Mouse (Mus musculus): Measurements from ENCODE around the gene Pptc7. TPM values are rescaled to one million over a fixed set of nuclear protein-coding genes. Genes with fewer than 3 reads are reported as not detected.
A peak's percentile ranks its signal among the peaks of the same experiment; 100 is the strongest.

Pptc7 gene
- total RNA-seq, 2 experiments from 2014 or later = 36.7 to 43.8 TPM

DNA sequence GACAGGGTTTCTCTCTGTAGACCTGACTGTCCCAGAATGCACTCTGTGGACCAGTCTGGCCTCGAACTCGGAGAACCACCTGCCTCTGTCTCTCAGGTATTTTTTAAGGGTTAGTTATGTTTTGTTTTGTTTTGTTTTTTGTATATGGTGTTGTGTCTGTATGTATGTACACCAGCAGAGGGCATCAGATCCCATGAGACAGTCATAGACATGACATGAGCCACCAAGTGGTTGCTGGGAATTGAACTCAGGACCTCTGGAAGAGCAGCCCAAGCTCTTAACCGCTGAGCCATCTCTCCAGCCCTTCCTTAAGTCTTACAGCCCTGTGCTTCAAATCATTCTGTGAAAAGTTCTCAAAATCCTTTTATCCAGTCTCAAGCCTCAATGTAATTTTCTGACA lies 19.0 kb upstream of the Pptc7 start:
- no peak for DNase-seq (ENCODE audit: low spot score in 2 of 2)
- intact Hi-C loops (cut with DNase I) = no loop called here

DNA sequence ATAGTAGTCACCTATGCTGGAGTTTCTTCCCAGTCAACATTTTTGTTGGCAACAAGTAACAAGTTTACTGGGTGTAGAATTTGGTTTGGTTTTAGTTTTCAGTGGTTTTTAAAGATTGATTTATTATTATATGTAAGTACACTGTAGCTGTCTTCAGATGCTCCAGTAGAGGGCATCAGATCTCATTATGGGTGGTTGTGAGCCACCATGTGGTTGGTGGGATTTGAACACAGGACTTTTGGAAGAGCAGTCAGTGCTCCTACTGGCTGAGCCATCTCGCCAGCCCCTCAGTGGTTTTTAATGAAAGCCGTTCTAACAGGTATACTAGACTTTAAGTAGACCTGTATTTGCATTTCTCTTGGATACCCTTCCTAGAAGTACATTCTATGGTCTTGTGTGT lies 18.2 kb upstream of the Pptc7 start:
- no peak for DNase-seq (ENCODE audit: low spot score in 2 of 2)
- intact Hi-C loops (cut with DNase I) = no loop called here

DNA sequence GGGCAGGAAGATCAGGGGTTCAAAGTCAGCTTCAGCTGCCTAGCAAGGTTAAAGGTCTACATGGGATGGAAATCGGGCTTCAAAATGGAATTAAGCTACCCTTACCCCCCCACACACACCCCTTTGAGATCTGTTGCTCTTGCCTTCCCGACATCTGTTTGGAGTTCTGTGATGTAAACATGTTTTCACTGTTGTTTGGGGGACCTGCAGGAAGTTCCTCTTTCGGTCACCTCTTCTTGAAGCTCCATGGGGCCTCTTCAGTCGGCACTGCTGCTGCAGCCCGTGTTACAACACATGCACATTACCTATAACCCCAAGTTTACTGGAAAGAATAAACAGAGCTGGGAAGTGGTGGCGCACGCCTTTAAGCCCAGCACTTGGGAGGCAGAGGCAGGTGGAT lies 17.0 kb upstream of the Pptc7 start:
- no peak for DNase-seq (ENCODE audit: low spot score in 2 of 2)
- intact Hi-C loops (cut with DNase I) = no loop called here

DNA sequence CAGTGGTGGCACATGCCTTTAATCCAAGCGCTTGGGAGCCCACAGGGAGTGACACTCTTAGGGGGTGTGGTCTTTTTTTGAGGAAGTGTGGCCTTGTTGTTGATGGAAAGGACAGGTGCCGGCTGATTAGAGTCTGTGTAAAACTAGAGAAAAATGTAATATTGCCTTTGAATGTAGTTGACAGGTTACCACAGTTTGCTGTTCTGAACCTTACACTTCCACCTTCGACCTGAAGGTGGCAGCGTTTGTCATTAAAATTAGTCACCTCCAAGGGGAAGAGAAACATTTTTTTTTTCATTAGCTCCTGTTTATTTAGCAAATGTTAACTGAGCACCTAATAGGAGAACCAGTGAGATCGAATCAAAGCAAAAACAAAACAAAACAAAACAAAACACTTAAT lies 16.3 kb upstream of the Pptc7 start:
- DNase-seq (ENCODE audit: low spot score in 2 of 2) = peak; percentile 72 to 75
- intact Hi-C loops (cut with DNase I) = loop anchor here (1.0 kb wide), 1 partner anchor 76 kb away; no protein-coding TSS in a partner anchor

DNA sequence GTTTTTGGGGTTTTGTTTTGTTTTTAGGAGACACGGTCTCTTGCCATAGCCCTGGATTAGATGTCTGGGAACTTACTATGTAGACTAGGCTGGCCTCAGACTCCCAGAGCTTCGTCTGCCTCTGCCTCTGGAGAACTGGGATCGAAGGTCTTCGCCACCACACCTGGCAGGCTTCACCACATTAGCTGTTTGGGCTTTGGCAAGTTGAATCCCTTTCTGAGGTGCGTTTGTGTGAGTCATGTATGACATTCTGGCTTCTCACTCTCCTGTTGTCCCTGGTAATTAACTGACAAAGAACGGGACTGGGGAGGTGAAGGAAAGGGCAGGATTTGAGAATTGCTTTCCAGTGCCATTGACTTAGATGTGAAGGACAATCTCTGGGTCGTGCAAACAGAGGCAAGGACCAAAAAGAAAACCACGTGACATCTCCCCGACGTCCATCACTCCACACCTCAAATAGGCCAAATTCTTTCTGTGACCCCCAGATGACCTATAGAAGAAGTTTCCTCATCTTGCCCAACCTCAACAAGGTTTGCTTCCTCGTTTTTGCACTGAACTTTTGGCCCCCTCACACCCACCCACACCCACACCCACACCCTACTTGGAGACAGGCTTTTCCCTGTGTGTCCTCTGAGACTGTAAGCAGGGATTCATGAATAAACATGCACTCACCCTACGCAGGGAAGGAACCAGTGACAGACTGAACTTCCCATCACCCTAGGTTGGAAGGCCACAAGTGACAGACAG lies 15.1 kb upstream of the Pptc7 start:
- no peak for DNase-seq (ENCODE audit: low spot score in 2 of 2)

DNA sequence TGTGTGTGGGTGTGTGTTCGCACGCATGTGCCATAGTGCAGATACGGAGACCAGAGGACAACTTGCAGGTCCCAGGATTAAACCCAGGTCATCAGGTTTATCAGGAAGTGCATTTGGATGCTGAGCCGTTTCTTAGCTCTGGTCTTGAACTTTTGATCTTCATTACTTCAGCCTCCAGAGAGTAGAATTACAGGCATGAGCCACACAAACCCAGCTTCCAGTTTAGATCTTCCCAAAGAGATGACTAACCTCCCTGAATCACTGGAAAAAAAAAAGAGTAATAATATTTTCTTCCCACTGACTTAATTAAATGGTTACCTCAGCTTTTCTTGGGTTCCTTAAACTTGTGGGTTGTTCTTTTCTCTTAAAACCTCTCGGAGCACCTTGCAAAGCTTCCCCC lies 11.3 kb upstream of the Pptc7 start:
- no peak for DNase-seq (ENCODE audit: low spot score in 2 of 2)
- intact Hi-C loops (cut with DNase I) = no loop called here

More for the DNA sequence above, 15.1 kb upstream of the Pptc7 start:
- intact Hi-C loops (cut with DNase I) = loop anchor here (1.0 kb wide), 1 partner anchor 75 kb away; no protein-coding TSS in a partner anchor

DNA sequence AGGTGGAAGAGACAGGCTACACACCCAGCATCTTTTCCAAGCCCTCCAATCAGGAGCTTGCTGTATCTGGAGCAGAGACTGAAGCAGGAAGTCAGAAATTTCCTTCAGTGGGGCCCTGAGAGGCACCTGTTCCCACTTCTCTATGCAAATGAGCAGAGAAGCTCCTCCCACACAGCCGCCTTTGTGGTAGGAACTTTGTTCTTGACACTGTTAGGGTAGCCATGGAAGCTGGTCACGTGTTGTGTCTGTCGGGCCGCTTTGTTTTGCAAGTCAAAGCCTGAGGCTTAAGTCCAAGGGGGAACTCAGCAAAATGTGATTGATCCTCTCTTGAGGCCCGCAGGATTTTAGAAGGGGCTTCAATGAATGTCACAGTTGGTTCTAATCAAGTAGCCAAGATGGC lies 9.4 kb upstream of the Pptc7 start:
- no peak for DNase-seq (ENCODE audit: low spot score in 2 of 2)
- intact Hi-C loops (cut with DNase I) = no loop called here

DNA sequence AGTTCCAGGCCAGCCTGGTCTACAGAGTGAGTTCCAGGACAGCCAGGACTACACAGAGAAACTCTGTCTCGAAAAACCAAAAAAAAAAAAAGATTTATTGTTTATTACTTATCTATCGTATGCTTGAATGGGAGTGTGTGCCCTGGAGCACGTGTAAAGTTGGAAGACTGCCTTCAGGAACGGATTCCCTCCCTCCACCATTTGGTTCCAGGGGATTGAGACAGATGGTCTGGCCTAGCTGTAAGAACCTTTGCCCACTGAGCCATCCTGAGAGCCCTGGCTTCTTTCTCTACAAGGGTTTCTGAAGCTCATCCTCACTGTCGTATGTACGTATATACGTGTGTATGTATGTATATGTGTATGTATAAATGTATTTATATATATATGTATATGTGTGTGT lies 5.2 kb upstream of the Pptc7 start:
- no peak for DNase-seq (ENCODE audit: low spot score in 2 of 2)
- intact Hi-C loops (cut with DNase I) = no loop called here

DNA sequence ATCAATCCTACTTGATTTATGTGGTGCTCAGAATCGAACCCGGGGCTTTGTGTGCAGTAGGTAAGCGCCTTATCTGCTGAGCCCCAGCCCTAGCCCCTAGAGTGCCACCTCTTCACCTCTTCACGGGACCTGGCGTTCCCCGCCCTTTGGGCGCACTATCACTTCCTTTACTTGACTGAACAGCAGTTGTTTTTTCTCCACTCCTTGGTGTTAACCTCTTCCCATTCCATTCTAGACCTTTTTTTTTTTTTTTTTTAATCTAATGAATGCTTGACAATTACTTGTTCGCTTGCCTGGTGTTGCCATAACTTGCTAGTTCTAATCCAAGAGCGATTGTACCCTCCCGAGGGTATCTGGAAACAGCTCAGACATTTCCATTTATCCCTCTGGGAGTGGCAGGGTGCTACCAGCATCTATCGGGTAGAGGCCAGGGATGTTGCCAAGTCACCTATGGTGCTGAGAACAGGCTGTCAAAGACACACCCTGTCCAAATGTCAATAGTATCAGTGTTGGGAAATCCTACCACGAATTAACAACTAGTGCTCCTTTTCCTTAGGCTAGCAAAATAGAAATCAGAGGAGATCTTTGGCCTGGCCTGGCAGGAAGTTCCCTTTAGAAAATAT lies 4.3 kb upstream of the Pptc7 start:
- intact Hi-C loops (cut with DNase I) = loop anchor here (5.0 kb wide), 1 partner anchor 37 kb away; no protein-coding TSS in a partner anchor

DNA sequence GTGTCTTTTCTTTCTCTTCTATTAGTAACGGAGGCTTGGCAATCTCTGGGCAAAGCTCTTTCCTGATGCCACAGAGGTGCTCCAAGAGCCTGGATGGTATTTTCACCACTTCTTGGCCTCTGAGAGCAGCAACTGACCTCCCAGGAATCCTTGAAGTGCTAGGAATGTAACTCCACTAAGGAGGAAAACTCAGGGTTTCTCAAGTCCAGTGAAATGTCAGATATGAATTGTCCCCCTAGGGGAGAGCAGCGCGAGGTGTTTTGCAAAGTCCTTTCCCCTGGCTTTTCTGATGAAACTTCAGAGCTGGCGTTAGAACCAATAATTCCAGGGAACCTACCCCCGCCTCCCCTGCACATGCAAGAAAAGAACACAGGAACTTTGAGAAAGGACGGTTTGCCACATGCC lies 3.7 kb upstream of the Pptc7 start:
- DNase-seq (ENCODE audit: low spot score in 2 of 2) = no peak
- intact Hi-C loops (cut with DNase I) = loop anchor here (5.0 kb wide), 1 partner anchor 37 kb away; no protein-coding TSS in a partner anchor

More for the DNA sequence above, 4.3 kb upstream of the Pptc7 start:
- no peak for DNase-seq (ENCODE audit: low spot score in 2 of 2)

DNA sequence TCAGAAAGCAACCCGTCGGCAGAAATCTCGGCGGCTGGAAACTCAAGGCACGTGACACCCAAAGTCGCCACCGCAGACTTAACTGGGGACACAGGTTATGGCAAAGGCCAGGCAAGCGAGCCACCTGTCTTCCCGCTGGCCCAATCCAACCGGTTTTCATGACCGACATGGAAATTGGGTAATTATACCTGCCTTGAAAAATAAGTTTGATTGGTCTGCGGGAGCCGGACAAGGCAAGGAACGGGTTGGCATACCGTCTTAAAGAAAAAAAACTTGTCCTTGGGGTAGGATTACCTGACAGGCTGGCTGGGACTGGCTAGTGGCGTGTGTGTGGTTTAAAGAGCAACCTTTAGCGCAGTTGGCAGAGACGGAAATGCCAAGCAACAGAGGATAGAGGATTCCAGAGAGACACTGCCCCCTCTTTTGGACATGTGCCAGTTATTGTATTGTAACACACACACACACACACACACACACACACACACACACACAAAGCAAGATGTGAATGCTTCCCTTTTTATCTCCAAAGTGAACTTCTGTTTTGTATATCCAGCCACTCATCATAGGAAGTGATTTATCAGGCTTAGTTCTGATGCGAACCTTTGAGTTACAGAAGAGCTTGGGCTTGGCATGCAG lies 3.2 kb upstream of the Pptc7 start:
- intact Hi-C loops (cut with DNase I) = loop anchor here (5.0 kb wide), 1 partner anchor 36 kb away; no protein-coding TSS in a partner anchor

DNA sequence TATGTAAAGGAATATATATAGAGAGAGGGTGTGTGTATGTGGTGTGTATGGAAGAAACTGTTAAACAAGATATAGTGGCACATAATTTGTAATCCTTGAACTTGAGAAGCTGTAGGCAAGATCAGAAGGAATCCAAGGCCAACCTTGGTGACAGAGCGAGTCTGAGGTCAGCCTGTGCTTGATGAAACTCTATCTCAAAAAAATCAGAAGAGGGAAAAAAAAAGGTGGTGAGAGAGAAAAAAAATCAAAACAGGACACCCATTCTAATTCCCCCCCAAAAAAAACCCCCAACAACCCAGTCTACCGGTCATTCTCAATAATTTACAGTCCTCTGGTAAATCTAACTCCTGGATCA lies 360 bp upstream of the Pptc7 start:
- no peak for DNase-seq (ENCODE audit: low spot score in 2 of 2)
- intact Hi-C loops (cut with DNase I) = loop anchor here (5.0 kb wide), 1 partner anchor 33 kb away; no protein-coding TSS in a partner anchor

More for the DNA sequence above, 3.2 kb upstream of the Pptc7 start:
- no peak for DNase-seq (ENCODE audit: low spot score in 2 of 2)

DNA sequence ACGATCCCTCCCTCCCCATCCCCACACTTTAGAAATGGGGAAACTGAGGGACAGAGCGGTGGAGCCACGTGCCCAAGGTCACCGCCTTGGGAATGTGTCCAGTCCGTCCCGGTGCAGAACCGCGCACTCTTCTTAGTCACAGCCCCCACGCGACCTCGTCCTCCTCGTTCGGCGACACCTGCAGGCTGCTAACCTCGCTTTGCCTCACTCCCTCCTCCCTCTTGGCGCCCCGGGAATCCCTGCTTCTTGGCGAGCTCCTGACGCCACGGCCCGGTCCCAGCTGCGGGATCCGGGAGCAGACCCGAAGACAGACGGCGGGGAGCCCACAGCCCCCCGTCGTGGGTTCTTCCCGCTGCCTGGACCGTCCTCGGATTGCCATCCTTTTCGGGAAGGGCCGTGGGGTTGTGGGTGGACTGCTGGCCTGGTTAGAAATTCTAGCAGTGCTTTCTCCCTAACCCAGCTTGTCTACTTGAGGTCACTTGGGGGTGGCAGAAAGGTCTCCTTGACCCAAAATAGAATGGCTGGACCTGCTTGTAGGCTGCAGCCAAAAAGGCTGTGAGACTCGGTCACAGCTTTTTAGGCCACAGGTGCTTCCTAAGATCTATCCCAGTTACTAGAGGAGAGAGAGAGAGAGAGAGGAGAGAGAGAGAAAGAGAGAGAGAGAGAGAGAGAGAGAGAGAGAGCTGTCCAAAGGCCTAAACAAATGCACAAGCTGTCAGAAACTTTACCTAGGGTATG lies 1.0 kb downstream of the Pptc7 start:
- intact Hi-C loops (cut with DNase I) = no loop called here
- peak in 1 of 2 experiments; percentile 47 for DNase-seq (ENCODE audit: low spot score in 2 of 2)

DNA sequence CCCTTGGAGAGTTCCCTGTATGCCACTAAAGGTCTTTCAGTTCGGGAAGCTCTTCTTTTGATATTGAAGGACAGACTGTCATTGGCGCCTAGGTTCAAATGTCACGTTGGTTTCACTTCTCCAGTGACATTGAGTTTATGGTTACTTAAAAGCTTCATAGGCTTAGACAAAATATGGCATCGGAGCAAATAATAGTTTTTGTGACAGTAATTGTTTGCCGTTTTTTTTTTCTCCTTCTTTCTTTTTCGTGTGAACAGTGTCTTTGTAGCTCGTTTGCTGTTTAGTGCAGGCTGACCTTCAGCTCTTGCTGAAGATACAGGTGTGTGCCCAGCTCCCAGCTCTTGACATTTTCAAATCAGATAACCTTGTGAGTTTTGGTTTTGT lies 1.6 kb downstream of the Pptc7 start:
- no peak for DNase-seq (ENCODE audit: low spot score in 2 of 2)
- intact Hi-C loops (cut with DNase I) = loop anchor here (2.0 kb wide), 1 partner anchor 17 kb away; no protein-coding TSS in a partner anchor

DNA sequence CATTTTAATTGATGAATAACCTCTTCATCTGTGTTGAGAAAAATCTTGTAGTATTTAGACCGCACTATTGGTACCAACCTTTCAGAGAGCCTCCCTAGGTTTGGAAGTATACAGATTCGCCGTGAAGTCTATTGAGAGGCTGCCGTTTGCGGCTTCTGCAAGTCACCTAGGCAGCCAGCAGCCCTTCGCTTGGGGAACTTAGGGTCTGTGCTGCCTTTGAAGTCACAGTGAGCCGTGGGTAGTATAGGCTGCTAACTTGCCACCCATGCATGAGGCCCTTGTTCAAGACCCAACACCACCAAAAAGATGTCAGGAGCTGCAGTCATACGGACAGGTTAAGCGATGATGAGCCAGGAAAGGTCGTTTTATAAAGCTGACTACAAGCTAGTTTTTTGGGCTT lies 2.0 kb downstream of the Pptc7 start:
- intact Hi-C loops (cut with DNase I) = loop anchor here (2.0 kb wide), 1 partner anchor 17 kb away; no protein-coding TSS in a partner anchor
- no peak for DNase-seq (ENCODE audit: low spot score in 2 of 2)

DNA sequence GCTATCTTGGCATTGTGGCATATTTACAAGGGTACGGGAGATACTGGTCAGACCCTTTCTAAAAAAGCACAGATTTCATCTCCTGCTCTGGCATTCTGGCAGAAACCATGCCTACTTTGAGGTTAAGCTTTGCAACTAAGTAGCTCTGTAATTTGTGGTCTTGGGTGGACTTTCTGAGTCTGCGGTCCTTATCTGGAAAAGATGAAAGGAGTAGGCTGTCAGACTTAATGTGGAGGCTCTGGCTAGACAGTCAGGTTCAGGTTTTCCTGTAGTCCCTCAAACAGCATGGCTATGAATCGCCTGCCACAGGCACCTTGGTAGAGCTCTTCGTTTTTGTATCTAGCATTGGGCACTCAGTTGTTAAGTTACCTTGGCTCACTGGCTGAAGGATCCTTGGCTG lies 2.9 kb downstream of the Pptc7 start:
- DNase-seq (ENCODE audit: low spot score in 2 of 2) = no peak
- intact Hi-C loops (cut with DNase I) = loop anchor here (2.0 kb wide), 1 partner anchor 16 kb away; no protein-coding TSS in a partner anchor

DNA sequence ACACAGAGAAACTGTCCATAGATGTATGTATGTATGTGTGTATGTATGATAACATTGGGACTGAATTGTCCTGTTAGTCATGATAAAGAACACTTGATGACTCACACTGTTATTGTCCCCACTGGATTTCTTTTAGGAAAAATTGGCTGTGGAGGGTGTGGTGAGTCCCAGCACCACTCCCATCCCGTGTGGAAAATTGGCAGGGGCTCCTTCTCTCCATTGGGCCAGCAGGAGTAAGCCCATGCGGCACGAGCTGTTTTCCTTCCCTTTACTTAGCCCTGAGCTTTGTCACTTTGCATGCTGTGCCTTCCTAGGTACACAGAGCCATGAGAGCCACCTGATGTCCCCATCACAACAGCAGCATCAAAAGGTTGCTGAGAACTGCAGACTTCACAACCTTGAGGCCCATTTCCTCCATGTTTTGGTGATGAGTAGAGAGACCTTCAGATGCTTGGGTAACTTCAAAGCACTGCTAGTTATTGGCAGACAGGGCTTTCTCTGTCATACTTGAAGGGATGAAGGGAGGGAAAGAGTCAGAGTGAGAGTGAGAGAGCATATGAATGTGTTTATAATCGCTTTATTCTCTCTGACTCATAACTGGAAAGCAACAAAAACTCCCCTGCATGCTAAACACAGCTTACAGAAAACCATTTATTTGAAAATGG lies 4.1 kb downstream of the Pptc7 start:
- intact Hi-C loops (cut with DNase I) = no loop called here
- DNase-seq (ENCODE audit: low spot score in 2 of 2) = no peak

DNA sequence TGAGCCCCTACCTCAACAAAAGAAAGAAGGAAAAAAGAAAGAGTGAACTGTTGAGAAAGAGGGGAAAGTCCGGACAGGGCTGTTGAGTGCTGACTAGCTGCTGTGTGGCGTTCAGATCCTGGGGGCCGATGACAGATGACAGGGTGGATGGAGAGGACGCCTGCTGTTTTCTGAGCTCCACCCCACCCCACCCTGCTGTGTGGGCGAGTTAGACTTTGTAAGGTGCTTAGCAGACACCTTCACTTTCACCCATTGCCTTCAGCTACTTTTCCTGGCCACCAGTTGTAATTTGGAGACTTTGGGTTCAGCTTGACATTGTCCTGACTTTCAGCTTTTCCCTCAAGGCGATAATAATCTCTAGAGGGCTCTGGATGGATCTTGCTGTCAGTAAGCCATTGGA lies 7.0 kb downstream of the Pptc7 start:
- intact Hi-C loops (cut with DNase I) = no loop called here
- DNase-seq (ENCODE audit: low spot score in 2 of 2) = no peak

DNA sequence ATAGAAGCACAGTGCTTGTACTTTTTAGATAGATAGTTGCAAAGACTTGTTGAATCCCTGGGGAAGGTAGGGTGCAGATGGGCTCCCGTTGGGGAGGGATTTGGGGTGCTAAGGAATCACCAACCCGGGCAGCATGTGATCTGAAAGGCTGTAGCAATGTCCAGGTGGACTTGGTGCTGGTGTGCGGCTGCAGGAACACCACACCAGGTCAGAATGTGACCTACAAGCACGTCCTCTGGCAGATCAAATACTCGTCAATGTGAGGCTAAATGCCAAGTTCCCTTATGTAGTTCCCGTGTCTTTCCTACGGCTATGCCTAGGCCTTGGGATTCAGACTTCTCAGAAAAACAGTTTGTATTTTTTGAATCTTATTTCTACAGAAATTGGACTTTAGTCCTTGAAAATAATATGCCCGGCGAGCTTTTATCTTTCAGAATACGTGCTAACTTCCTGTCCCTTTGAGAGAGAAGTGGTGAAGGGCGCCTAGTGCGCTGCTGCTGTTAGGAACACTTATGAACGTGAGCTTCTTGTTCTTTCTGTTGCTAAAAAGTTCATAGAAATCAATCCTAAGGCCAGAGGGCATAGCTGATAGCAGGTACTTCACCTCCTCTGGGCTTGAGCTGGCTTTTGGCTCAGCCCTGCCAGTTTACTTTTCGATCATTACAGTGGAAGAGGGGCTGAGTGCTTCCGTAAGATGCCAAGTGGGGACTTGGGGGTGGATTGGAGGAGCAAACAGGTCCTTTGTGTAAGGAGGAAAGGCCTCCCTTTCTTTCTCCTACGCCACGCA lies 7.6 kb downstream of the Pptc7 start:
- intact Hi-C loops (cut with DNase I) = no loop called here
- DNase-seq (ENCODE audit: low spot score in 2 of 2) = no peak

Measured in left cerebral cortex, postnatal 25 days (tissue).